In genomic region chr1:164241494-164241893, GRCm38 (mm10) we compare ENCODE assay signal across 21 mouse cellular contexts.
"Had no signal": no experiment of that assay in that cellular context is flagged by ENCODE, and none has a peak within 500 bp of the region (broad histone marks: within the 10 kb centered on the region; RNA-seq: fewer than 3 reads in every experiment).

No protein-coding gene starts in this region.

- ATAC-seq: liver, postnatal 0 days; lung, postnatal 0 days; midbrain, embryonic 13.5 days; midbrain, embryonic 16.5 days had no signal

- H3K36me3 ChIP-seq: liver, embryonic 15.5 days; lung, embryonic 15.5 days; midbrain, embryonic 10.5 days; midbrain, embryonic 13.5 days; neural tube, embryonic 13.5 days; neural tube, embryonic 15.5 days had no signal

- H3K27ac ChIP-seq: liver, embryonic 15.5 days; lung, embryonic 15.5 days; midbrain, embryonic 10.5 days; midbrain, embryonic 13.5 days; neural tube, embryonic 13.5 days; neural tube, embryonic 15.5 days had no signal

- H3K4me1 ChIP-seq: liver, embryonic 15.5 days; lung, embryonic 15.5 days; midbrain, embryonic 13.5 days; neural tube, embryonic 13.5 days; neural tube, embryonic 15.5 days had no signal

- DNase-seq: liver, postnatal 0 days; lung, adult 2 months; lung, postnatal 14 days; lung, postnatal 4 days; retina, postnatal 1 day; right cerebral cortex, adult 18-20 months; right cerebral cortex, postnatal 25 days; right cerebral cortex, postnatal 4 days; spleen, adult 18-20 months; thymus, adult 18-20 months; thymus, postnatal 14 days; thymus, postnatal 36 days had no signal

- H3K4me3 ChIP-seq: liver, embryonic 15.5 days; lung, embryonic 15.5 days; midbrain, embryonic 10.5 days; midbrain, embryonic 13.5 days; myocyte; neural tube, embryonic 13.5 days; neural tube, embryonic 15.5 days had no signal

- H3K9ac ChIP-seq: liver, embryonic 15.5 days; liver, postnatal 0 days; lung, embryonic 15.5 days; midbrain, embryonic 13.5 days; neural tube, embryonic 13.5 days; neural tube, embryonic 15.5 days had no signal

- H3K27me3 ChIP-seq: liver, embryonic 15.5 days; lung, embryonic 15.5 days; midbrain, embryonic 13.5 days; neural tube, embryonic 13.5 days; neural tube, embryonic 15.5 days had no signal

- H3K4me2 ChIP-seq: liver, embryonic 15.5 days; lung, embryonic 15.5 days; midbrain, embryonic 13.5 days; neural tube, embryonic 13.5 days; neural tube, embryonic 15.5 days had no signal

- H3K9me3 ChIP-seq: liver, embryonic 15.5 days; lung, embryonic 15.5 days; midbrain, embryonic 10.5 days; midbrain, embryonic 13.5 days; neural tube, embryonic 13.5 days; neural tube, embryonic 15.5 days had no signal
